Comparison of ENCODE assay signal across 10 mouse cellular contexts in genomic region chr17:47600601-47601388, GRCm38 (mm10). TPM values are rescaled to one million over a fixed set of nuclear protein-coding genes. Genes with fewer than 3 reads are reported as not detected.
DNase-seq lines count a peak whose midpoint lies in the region; ATAC-seq and TF ChIP-seq lines count a peak whose summit lies in the region.
"Had no signal": no experiment of that assay in that cellular context is flagged by ENCODE, and none has a peak within 500 bp of the region (broad histone marks: within the 10 kb centered on the region; RNA-seq: fewer than 3 reads in every experiment).

No protein-coding gene starts in this region.

- ATAC-seq in lung, postnatal 0 days = no peak
- no peak for ATAC-seq in liver, embryonic 13.5 days (ENCODE audit: low read depth)
- ATAC-seq in erythroblast, adult 5-6 weeks (replicated peaks; ENCODE audit: low FRiP score, poor library complexity, severe bottlenecking) = no peak
- no peak for ATAC-seq in cerebellum, adult (ENCODE audit: insufficient number of reproducible peaks, low FRiP score, low TSS enrichment)

- TF ChIP-seq POLR2A in bone marrow, adult 2 months (IDR thresholded peaks at IDR 0.05; ENCODE audit: borderline replicate concordance, control insufficient read depth, low read depth, low read length) = no peak

- H3K9ac ChIP-seq in lung, postnatal 0 days (replicated peaks; ENCODE audit: low read depth) = no peak overlapping the region
- H3K9ac ChIP-seq in liver, embryonic 13.5 days = peak overlapping the region; percentile 89; the same call in 1 of the 2 replicates

- TF ChIP-seq EP300 in lung, postnatal 0 days (IDR thresholded peaks at IDR 0.05) = no peak

- no peak for TF ChIP-seq CTCF in lung, postnatal 0 days (IDR thresholded peaks at IDR 0.05)
- no peak for TF ChIP-seq CTCF in bone marrow, adult 2 months (IDR thresholded peaks at IDR 0.05; ENCODE audit: control insufficient read depth, insufficient read depth, low read length)

- no peaks in the 10 kb centered on the region for H3K9me3 ChIP-seq in lung, postnatal 0 days (ENCODE audit: low read length)
- no peaks in the 10 kb centered on the region for H3K9me3 ChIP-seq in liver, embryonic 13.5 days (replicated peaks)

- DNase-seq in lung, postnatal 0 days (ENCODE audit: low spot score) = no peak
- DNase-seq in lung, postnatal 10 days = no peak
- no peak for DNase-seq in liver, embryonic 13.5 days
- peak; percentile 60 for DNase-seq in thymus, postnatal 25 days
- DNase-seq: cerebellum, adult 11-12 months; lung, adult 2 months; right cerebral cortex, adult 18-20 months had no signal

- H3K36me3 ChIP-seq in lung, postnatal 0 days (ENCODE audit: insufficient read depth, low read length) = 0 out of 2 replicates have a peak, but pooled peaks cover 18% of the 10 kb centered on the region
- H3K36me3 ChIP-seq in liver, embryonic 13.5 days = peaks cover 96% of the 10 kb centered on the region

- 82% methylated on average over 13 of the region's 13 CpGs for WGBS in lung, postnatal 0 days
- 68% methylated on average over 13 of the region's 13 CpGs for WGBS in bone marrow, adult 2 months
- WGBS in liver, embryonic 13.5 days (ENCODE audit: insufficient replicate concordance) = 83% methylated on average over 13 of the region's 13 CpGs

- 0 out of 2 replicates have a peak overlapping the region, but pooled peaks have one; percentile 20 for H3K27ac ChIP-seq in lung, postnatal 0 days (ENCODE audit: low read length)
- H3K27ac ChIP-seq in bone marrow, adult 2 months (ENCODE audit: control insufficient read depth, insufficient read depth, low read depth, low read length, poor library complexity) = peak overlapping the region; percentile 75
- peak overlapping the region; percentile 100 for H3K27ac ChIP-seq in liver, embryonic 13.5 days

- H3K27me3 ChIP-seq in lung, postnatal 0 days (replicated peaks; ENCODE audit: insufficient read depth, low read length) = no peaks in the 10 kb centered on the region
- no peaks in the 10 kb centered on the region for H3K27me3 ChIP-seq in liver, embryonic 13.5 days

- no peak overlapping the region for H3K4me2 ChIP-seq in lung, postnatal 0 days (replicated peaks; ENCODE audit: low read depth, low read length)
- H3K4me2 ChIP-seq in liver, embryonic 13.5 days = no peak overlapping the region

- no peak overlapping the region for H3K4me3 ChIP-seq in lung, postnatal 0 days (ENCODE audit: low read depth, low read length)
- H3K4me3 ChIP-seq in bone marrow, adult 2 months (replicated peaks; ENCODE audit: control insufficient read depth, low read depth, low read length) = no peak overlapping the region
- H3K4me3 ChIP-seq in liver, embryonic 13.5 days (replicated peaks) = no peak overlapping the region

- peaks cover 22% of the 10 kb centered on the region for H3K4me1 ChIP-seq in lung, postnatal 0 days (ENCODE audit: insufficient read depth, low read depth, low read length)
- peaks cover 10% of the 10 kb centered on the region; the same call in 1 of the 2 replicates for H3K4me1 ChIP-seq in bone marrow, adult 2 months (ENCODE audit: control insufficient read depth, insufficient read depth, low read length)
- peaks cover 63% of the 10 kb centered on the region for H3K4me1 ChIP-seq in liver, embryonic 13.5 days (replicated peaks)

RNA-seq across cellular contexts. Expression of gene Bysl, which starts 10.5 kb away (rescaled TPM):
- 9.9 and 10.4 TPM in 2 replicates for polyA plus RNA-seq in lung, postnatal 0 days (2015; fragmentation: Nextera tagmentation; extraction: Ambion mirVana)
- polyA plus RNA-seq in bone marrow, adult 2 months (2011; ENCODE audit: insufficient read depth, insufficient read length, low replicate concordance, missing spikeins) = 5.8 and 9.5 TPM in 2 replicates
- 28.0 and 28.4 TPM in 2 replicates for polyA plus RNA-seq in liver, embryonic 13.5 days (2015; fragmentation: Nextera tagmentation; extraction: Ambion mirVana)
- 1.2 and 2.1 TPM in 2 replicates for total RNA-seq in erythroblast, adult 5-6 weeks (2015; ENCODE audit: low replicate concordance)
- 3.2 and 4.3 TPM in 2 replicates for total RNA-seq in erythroblast, adult 5-6 weeks (2017; ENCODE audit: low replicate concordance)

RNA-seq across cellular contexts. Expression of gene Med20, which starts 10.6 kb away (rescaled TPM):
- 31.6 and 32.8 TPM in 2 replicates for polyA plus RNA-seq in lung, postnatal 0 days (2015; fragmentation: Nextera tagmentation; extraction: Ambion mirVana)
- polyA plus RNA-seq in bone marrow, adult 2 months (2011; ENCODE audit: insufficient read depth, insufficient read length, low replicate concordance, missing spikeins) = 18.0 and 21.2 TPM in 2 replicates
- 26.0 and 26.1 TPM in 2 replicates for polyA plus RNA-seq in liver, embryonic 13.5 days (2015; fragmentation: Nextera tagmentation; extraction: Ambion mirVana)
- total RNA-seq in erythroblast, adult 5-6 weeks (2015; ENCODE audit: low replicate concordance) = 10.4 and 19.9 TPM in 2 replicates
- 48.5 and 68.2 TPM in 2 replicates for total RNA-seq in erythroblast, adult 5-6 weeks (2017; ENCODE audit: low replicate concordance)

RNA-seq across cellular contexts. Expression of gene Gm20517, which starts 10.6 kb away (rescaled TPM):
- polyA plus RNA-seq in lung, postnatal 0 days (2015; fragmentation: Nextera tagmentation; extraction: Ambion mirVana) = 0.64 and 1.4 TPM in 2 replicates
- 3.0 and 5.1 TPM in 2 replicates for polyA plus RNA-seq in bone marrow, adult 2 months (2011; ENCODE audit: insufficient read depth, insufficient read length, low replicate concordance, missing spikeins)
- 1.8 TPM in 2 replicates for polyA plus RNA-seq in liver, embryonic 13.5 days (2015; fragmentation: Nextera tagmentation; extraction: Ambion mirVana)
- 2.5 and 4.8 TPM in 2 replicates for total RNA-seq in erythroblast, adult 5-6 weeks (2015; ENCODE audit: low replicate concordance)
- 6.3 and 16.2 TPM in 2 replicates for total RNA-seq in erythroblast, adult 5-6 weeks (2017; ENCODE audit: low replicate concordance)

RNA-seq across cellular contexts. Expression of gene Usp49, which starts 29.7 kb away (rescaled TPM):
- polyA plus RNA-seq in lung, postnatal 0 days (2015; fragmentation: Nextera tagmentation; extraction: Ambion mirVana) = 3.3 and 4.1 TPM in 2 replicates
- polyA plus RNA-seq in bone marrow, adult 2 months (2011; ENCODE audit: insufficient read depth, insufficient read length, low replicate concordance, missing spikeins) = 9.3 and 10.3 TPM in 2 replicates
- 3.3 and 4.1 TPM in 2 replicates for polyA plus RNA-seq in liver, embryonic 13.5 days (2015; fragmentation: Nextera tagmentation; extraction: Ambion mirVana)
- 7.3 and 36.5 TPM in 2 replicates for total RNA-seq in erythroblast, adult 5-6 weeks (2015; ENCODE audit: low replicate concordance)
- 14.8 and 27.6 TPM in 2 replicates for total RNA-seq in erythroblast, adult 5-6 weeks (2017; ENCODE audit: low replicate concordance)

Comparison
In these comparisons a context has a peak if more than half of its experiments do, and no peak if none do; other contexts are left out.
1. H3K27ac ChIP-seq: peak in every context shown above with its lines; median percentile 100 in liver, embryonic 13.5 days; 75 in bone marrow, adult 2 months; 20 in lung, postnatal 0 days.